Mouse (Mus musculus) E14TG2a.4 (cell line): Measurements from ENCODE around the gene Greb1.

Experiments
- H3K27me3 ChIP-seq: 2 replicates; pipeline ENCODE4 v1.6.1; 2014; ENCODE audit warnings: low read length, control low read depth; ENCODE audit not compliant: insufficient read depth
- H3K36me3 ChIP-seq: 2 replicates; pipeline ENCODE4 v1.6.1; 2014; ENCODE audit warnings: low read length, control low read depth; ENCODE audit not compliant: insufficient read depth
- H3K4me1 ChIP-seq: replicated peaks from 2 replicates; pipeline ENCODE4 v1.6.1; 2014; ENCODE audit warnings: low read depth, low read length, control low read depth
- H3K4me3 ChIP-seq: replicated peaks from 2 replicates; pipeline ENCODE4 v1.5.1; 2014; ENCODE audit warnings: mild to moderate bottlenecking, low read length
- H3K9me3 ChIP-seq: 2 replicates; pipeline ENCODE4 v1.6.1; 2014; ENCODE audit warnings: low read length, control low read depth
- CTCF ChIP-seq: conservative IDR thresholded peaks from 2 replicates; pipeline ENCODE4 v1.5.1; 2014; ENCODE audit warnings: low read length
- NANOG ChIP-seq: IDR thresholded peaks from 2 replicates; pipeline ENCODE4 v1.6.1; 2014; ENCODE audit warnings: borderline replicate concordance, low read length, mixed read lengths
- POU5F1 ChIP-seq: IDR thresholded peaks from 2 replicates; pipeline ENCODE4 v1.6.1; 2014; ENCODE audit warnings: low read length, borderline replicate concordance

Gene Greb1

GRCm38 (mm10) chr12:16634075-16634813 lies 166.4 kb downstream of the Greb1 start:
- TF ChIP-seq CTCF = peak; percentile 81
- TF ChIP-seq NANOG = no peak
- no peaks in the 10 kb centered on the region for H3K36me3 ChIP-seq
- no peaks in the 10 kb centered on the region for H3K9me3 ChIP-seq
- no peaks in the 10 kb centered on the region for H3K27me3 ChIP-seq
- peaks cover 13% of the 10 kb centered on the region for H3K4me1 ChIP-seq
- no peak overlapping the region for H3K4me3 ChIP-seq

DNA sequence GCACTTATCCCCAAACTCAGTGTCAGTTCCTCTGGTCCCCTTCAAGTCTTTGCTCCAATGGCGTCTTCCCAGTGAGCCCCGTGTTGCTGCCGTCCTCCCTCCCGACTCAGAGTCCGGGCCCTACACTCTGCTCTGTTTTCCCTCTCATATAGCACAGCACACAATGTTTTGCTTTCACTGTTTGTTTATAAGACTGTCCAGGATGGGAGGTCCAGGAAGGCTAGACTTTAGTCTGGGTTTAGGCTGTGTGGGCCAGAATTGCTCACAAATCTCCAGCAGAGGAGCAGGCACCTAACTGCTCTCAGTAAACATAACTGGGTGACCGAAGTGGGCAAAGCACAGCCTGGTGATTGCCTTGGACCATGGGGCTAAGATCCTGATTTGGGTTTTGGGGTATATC lies 167.5 kb downstream of the Greb1 start:
- Histone ChIP-seq H3K27me3 (no peaks in the 10 kb centered on the region), H3K4me3 (no peak overlapping the region), H3K9me3 (no peaks in the 10 kb centered on the region), H3K36me3 (no peaks in the 10 kb centered on the region), H3K4me1 (peaks cover 15% of the 10 kb centered on the region)
- TF ChIP-seq NANOG (no peak), CTCF (no peak), POU5F1 (no peak)

GRCm38 (mm10) chr12:16631423-16631822 lies 169.3 kb downstream of the Greb1 start:
- H3K9me3 ChIP-seq = no peaks in the 10 kb centered on the region
- H3K27me3 ChIP-seq = no peaks in the 10 kb centered on the region
- H3K4me1 ChIP-seq = peaks cover 15% of the 10 kb centered on the region
- TF ChIP-seq CTCF = no peak
- TF ChIP-seq NANOG = no peak
- TF ChIP-seq POU5F1 = no peak
- no peak overlapping the region for H3K4me3 ChIP-seq
- H3K36me3 ChIP-seq = no peaks in the 10 kb centered on the region

GRCm38 (mm10) chr12:16630866-16631185 lies 169.9 kb downstream of the Greb1 start:
- Histone ChIP-seq H3K4me1 (peaks cover 15% of the 10 kb centered on the region), H3K4me3 (no peak overlapping the region), H3K36me3 (no peaks in the 10 kb centered on the region), H3K9me3 (no peaks in the 10 kb centered on the region), H3K27me3 (no peaks in the 10 kb centered on the region)
- TF ChIP-seq NANOG (no peak), CTCF (no peak), POU5F1 (no peak)

GRCm38 (mm10) chr12:16630152-16630865 lies 170.4 kb downstream of the Greb1 start:
- peaks cover 15% of the 10 kb centered on the region for H3K4me1 ChIP-seq
- H3K27me3 ChIP-seq = no peaks in the 10 kb centered on the region
- no peaks in the 10 kb centered on the region for H3K36me3 ChIP-seq
- no peaks in the 10 kb centered on the region for H3K9me3 ChIP-seq
- TF ChIP-seq NANOG (no peak), POU5F1 (no peak), CTCF (no peak)
- H3K4me3 ChIP-seq = no peak overlapping the region
